Mouse (Mus musculus) activated CD4-positive, CD25-positive, alpha-beta regulatory T cell, adult 4 months (primary cell): ENCODE results near the gene Scrg1. TPM values are rescaled to one million over a fixed set of nuclear protein-coding genes. Genes with fewer than 3 reads are reported as not detected.
"Not testable (repeated sequence)": the region's sequence is repeated elsewhere in the genome, so short reads cannot be mapped to it uniquely, and the experiment has no call there.

Experiments used
- ATAC-seq: one replicate; pipeline ENCODE4 v1.8.0; 2017
- polyA plus RNA-seq, 2 experiments: library from polyadenylated mRNA; unstranded; fragments of 100-300 nt; shearing (Covaris generic); gene quantifications; one replicate each; pipeline ENCODE4 v1.2.1; 2017

The Scrg1 gene
- polyA plus RNA-seq, 2 experiments from 2014 or later, result not detected

- no peak for ATAC-seq
Observed at GRCm38 (mm10) chr8:57457152-57457551, 1.4 kb downstream of the Scrg1 start.

- ATAC-seq, result no peak
Observed at GRCm38 (mm10) chr8:57457942-57458341, 2.2 kb downstream of the Scrg1 start.

DNA sequence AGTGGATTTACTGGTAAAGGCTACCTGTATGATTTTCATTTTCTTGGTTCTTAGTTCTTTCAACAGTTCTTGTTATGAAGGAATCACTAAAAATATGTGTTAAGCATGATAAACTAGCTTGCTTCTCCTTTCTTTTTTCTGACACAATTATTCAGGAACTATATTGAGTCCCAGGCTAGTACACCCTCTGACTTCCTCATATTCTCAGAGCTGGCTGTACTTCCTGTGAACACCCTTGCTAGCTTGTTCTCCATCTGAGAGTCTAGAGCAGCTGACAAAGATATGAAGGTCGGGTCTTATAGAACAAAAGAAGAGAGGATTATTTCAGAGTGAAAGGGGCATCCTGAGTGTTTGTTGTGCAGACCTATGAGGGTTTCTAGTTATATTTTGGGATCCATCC lies 7.1 kb downstream of the Scrg1 start:
- ATAC-seq, result no peak

GRCm38 (mm10) chr8:57463757-57464156 lies 8.0 kb downstream of the Scrg1 start:
- ATAC-seq, result no peak

DNA sequence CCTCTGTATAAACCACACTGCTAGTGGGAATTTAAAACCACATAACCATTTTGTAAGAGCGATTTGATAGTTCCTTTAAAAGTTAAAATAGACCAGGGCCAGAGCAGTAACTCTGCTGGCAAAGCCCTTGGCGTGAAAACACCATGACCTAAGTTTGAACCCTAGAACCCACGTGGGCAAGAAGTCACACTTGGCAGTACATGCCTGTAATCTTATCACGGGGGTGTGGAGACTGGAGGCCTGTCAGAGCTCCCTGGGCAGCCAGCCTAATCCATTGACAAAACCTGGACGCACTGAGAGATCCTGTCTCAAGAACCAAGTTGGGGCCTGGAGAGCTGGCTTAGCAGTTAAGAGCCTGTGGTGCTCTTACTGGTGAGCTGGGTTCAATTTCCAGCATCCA lies 12.9 kb downstream of the Scrg1 start:
- no peak for ATAC-seq

- ATAC-seq, result no peak
Observed at GRCm38 (mm10) chr8:57470863-57471262, 15.1 kb downstream of the Scrg1 start.

GRCm38 (mm10) chr8:57473751-57474150 lies 18.0 kb downstream of the Scrg1 start:
- ATAC-seq, result no peak

GRCm38 (mm10) chr8:57478406-57478805 lies 22.7 kb downstream of the Scrg1 start:
- no peak for ATAC-seq

GRCm38 (mm10) chr8:57479700-57480099 lies 24.0 kb downstream of the Scrg1 start:
- ATAC-seq, result no peak

DNA sequence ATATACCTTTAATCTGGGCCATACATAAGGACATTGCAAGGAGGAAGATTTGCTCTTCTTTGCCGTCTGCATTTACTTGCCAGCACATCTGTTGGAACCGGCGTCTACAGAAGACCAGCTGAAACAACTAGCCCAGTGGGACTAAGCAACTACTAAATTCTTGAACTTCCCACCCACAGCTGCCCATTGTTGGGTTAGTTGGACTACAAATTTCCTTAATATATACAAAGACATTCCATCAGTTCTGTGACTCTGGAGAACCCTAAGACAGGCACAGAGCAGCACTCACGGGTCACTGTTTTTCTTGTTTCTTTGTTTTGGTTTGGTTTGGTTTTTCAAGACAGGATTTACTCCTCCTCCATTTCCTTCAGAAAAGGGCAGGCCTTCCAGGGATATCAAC lies 24.9 kb downstream of the Scrg1 start:
- no peak for ATAC-seq

DNA sequence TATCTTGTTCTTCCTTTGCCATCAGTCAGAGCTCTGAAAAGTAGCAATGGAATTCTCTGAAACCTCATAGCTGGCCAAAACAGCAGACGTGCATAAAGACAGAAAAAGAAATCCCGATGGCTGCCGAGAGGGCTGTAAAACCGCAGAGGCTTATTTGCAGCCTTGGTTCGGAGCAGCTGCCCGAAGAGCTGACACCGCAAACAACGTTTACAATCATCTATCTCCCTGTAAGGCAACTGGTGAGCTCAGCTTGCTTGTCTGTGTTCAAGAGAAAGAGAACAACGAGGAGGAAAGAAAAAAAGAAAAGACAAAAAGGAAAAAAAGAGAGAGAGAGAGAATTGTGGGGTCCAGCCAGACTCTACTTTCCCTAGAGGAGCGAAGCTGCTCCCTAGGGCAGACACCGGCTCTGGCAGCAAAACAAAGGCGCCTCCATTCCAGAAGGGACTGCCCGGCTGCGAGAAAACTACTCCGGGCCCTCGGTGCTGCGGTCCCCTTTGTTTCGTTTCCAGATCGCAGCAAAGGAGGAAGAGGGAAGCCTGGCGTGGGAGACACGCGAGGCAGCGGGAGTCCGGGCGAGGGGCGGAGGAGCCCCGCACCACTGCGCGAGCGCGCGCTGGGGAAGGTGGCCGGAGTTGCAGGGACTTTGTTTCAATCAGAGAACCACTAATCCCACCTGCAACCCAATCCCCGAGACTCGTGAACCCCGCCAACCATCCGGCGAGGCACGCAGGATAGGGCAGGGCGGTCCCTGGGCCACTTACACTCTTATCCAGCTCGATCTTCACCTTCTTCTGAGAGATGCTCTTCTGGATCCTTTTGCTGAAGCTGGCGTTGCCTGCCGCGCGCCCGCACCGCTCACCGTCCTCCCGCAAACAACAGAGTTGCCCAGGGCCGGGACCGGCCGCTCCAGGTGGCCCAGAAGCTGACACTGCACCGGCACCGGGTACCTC lies 31.0 kb downstream of the Scrg1 start:
- ATAC-seq, result peak; percentile 15

- peak; percentile 96 for ATAC-seq
Observed at GRCm38 (mm10) chr8:57487441-57488155, 31.9 kb downstream of the Scrg1 start, which contains the start of gene Sap30. Gene Sap30, minus strand, starts transcription at chr8:57487860.

GRCm38 (mm10) chr8:57488312-57488765 lies 32.6 kb downstream of the Scrg1 start:
- peak; percentile 38 for ATAC-seq

DNA sequence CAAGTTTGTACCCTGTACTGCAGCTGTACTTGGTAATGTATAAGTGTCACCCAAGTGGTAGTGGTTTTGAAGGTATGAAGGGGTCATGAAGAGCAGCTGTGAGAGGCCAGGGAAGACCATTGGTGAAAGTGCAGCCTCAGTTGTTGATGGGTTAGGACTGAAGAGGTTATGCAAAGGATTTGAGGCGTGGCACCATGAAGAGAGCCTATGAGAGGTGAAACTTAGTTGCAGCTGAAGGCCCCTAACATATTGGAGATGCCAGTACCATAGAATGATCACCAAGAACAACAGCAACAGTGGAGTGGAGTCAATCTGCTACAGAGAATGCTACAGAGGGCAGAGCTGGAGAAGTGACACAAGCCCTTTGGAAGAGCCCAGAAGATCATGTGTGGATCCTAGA lies 33.6 kb downstream of the Scrg1 start:
- no peak for ATAC-seq

DNA sequence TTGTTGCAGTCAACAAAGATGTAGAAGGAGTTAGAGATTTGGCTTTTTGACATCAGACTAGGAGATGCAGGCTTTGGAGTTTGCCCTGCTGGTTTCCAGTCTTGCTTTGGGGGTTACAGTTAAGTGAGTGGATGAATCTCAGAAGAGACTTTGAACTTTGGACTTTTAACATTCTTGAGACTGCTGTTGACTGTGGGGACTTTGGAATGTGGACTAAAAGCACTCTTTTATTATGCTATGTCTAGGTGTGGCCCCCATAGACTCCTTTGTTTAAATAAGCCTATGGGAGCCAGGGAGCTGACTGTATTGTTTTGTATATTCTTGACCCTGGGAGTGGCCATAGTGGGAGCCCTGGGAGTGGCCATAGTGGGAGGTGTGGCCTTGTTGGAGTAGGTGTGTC lies 34.2 kb downstream of the Scrg1 start:
- no peak for ATAC-seq

GRCm38 (mm10) chr8:57491873-57492272 lies 36.1 kb downstream of the Scrg1 start:
- ATAC-seq, result no peak

GRCm38 (mm10) chr8:57498494-57498846 lies 42.7 kb downstream of the Scrg1 start:
- ATAC-seq, result no peak

- no peak for ATAC-seq
Observed at GRCm38 (mm10) chr8:57498847-57499511, 43.3 kb downstream of the Scrg1 start.

DNA sequence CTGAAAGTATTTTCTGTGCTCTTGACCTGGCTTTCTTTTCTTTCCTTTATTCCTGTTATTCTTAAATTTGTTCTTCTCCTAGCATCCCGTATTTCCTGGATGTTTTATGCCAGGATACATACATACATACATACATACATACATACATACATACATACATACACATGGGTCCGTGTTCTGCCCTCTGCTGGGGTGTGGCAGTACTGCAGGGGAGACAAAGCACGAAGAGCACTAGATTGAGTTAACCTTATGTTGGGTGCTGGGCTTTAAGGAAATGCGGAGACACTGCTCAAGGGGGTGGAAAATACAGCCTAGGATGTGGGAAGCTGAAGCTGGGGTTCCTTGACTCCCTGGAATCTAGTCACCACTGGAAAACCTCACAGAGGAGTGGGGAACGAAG lies 47.9 kb downstream of the Scrg1 start:
- ATAC-seq, result peak; percentile 89

- not testable (repeated sequence) for ATAC-seq
Observed at GRCm38 (mm10) chr8:57505500-57505899, 49.8 kb downstream of the Scrg1 start.

DNA sequence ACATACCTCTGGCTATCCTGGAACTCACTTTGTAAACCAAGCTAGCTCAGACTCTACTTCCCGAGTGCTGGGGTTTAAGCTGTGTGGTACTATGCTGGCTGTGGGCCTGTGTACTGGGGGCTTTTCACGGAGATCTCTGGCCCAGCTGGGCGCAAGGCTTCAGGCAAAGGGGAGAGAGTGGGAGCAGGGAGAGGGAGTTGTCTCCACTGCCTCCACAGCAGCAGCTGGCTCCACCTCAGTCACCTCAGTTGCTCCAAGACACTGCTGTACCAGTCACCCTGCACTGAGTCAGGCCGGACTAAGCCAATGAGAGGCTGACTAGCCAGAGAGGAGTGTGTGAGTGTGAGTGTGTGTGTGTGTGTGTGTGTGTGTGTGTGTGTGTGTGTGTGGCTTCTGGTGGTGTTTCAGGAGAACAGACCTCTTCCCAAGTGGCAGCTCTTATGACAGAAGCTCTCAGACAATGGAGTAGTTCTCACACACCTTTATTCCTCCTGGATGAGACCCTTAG lies 51.9 kb downstream of the Scrg1 start:
- ATAC-seq, result no peak

GRCm38 (mm10) chr8:57508657-57509056 lies 52.9 kb downstream of the Scrg1 start:
- no peak for ATAC-seq

GRCm38 (mm10) chr8:57510791-57511315 lies 55.1 kb downstream of the Scrg1 start:
- ATAC-seq, result no peak
